Mouse (Mus musculus) kidney, postnatal 0 days (tissue): ENCODE data around the gene Naa35. TPM values are rescaled to one million over a fixed set of nuclear protein-coding genes. Genes with fewer than 3 reads are reported as not detected.

ENCODE experiments used
- ATAC-seq: fragments of 200-750 bp; cut with Nextera tagmentation; replicated peaks from 2 replicates; pipeline ENCODE4 v1.8.0; 2017; ENCODE audit warnings: low read depth, moderate number of reproducible peaks, moderate TSS enrichment, moderate library complexity; ENCODE audit not compliant: low FRiP score
- DNase-seq: peaks from one replicate; pipeline ENCODE4 v3.0.0-alpha.2; 2016; ENCODE audit warnings: low spot score
- H3K27ac ChIP-seq: fragments of 300-500 bp; sonication (generic); 2 replicates; pipeline ENCODE4 v1.5.1; 2014; ENCODE audit warnings: mild to moderate bottlenecking
- H3K27me3 ChIP-seq: fragments of 300-500 bp; sonication (generic); 2 replicates; pipeline ENCODE4 v1.6.1; 2014; ENCODE audit warnings: low read length, mixed read lengths; ENCODE audit not compliant: insufficient read depth
- H3K36me3 ChIP-seq: fragments of 300-500 bp; sonication (generic); 2 replicates; pipeline ENCODE4 v1.6.1; 2014; ENCODE audit warnings: low read length, mixed read lengths; ENCODE audit not compliant: insufficient read depth
- H3K4me1 ChIP-seq: fragments of 300-500 bp; sonication (generic); replicated peaks from 2 replicates; pipeline ENCODE4 v1.6.1; 2014; ENCODE audit warnings: antibody characterized with exemption, low read length, mixed read lengths; ENCODE audit not compliant: insufficient read depth
- H3K4me2 ChIP-seq: fragments of 300-500 bp; sonication (generic); 2 replicates; pipeline ENCODE4 v1.6.1; 2014; ENCODE audit warnings: mild to moderate bottlenecking, low read length, moderate library complexity, mixed read lengths
- H3K4me3 ChIP-seq: fragments of 300-500 bp; sonication (generic); replicated peaks from 2 replicates; pipeline ENCODE4 v1.5.1; 2014; ENCODE audit warnings: low read depth, low read length
- H3K9ac ChIP-seq: fragments of 300-500 bp; sonication (generic); 2 replicates; pipeline ENCODE4 v1.6.1; 2014; ENCODE audit warnings: low read depth, low read length
- H3K9me3 ChIP-seq: fragments of 300-500 bp; sonication (generic); replicated peaks from 2 replicates; pipeline ENCODE4 v1.6.1; 2016; ENCODE audit warnings: low read length, inconsistent platforms, mixed read lengths
- CTCF ChIP-seq: IDR thresholded peaks from 2 replicates; pipeline ENCODE4 v1.5.1; 2016; ENCODE audit warnings: antibody characterized with exemption, low read depth, mild to moderate bottlenecking, moderate library complexity
- WGBS: fragments of 180-500 bp; shearing (Covaris S2); extraction: QIAGEN DNeasy Blood & Tissue Kit; methylation state at CpG from one replicate; pipeline ENCODE4 v1.1.7; 2014; 5-methylcytosine and 5-hydroxymethylcytosine counted together
- polyA plus RNA-seq: library from polyadenylated mRNA; unstranded; fragments of >200 nt; fragmentation: Nextera tagmentation; extraction: Ambion mirVana; gene quantifications from 2 replicates; pipeline ENCODE4 v1.2.1, GENCODE M21; 2015

Naa35 gene
- polyA plus RNA-seq, 1 experiment from 2014 or later = 91.9 TPM

GRCm38 (mm10) chr13:59604511-59604910 is 19.5 kb downstream of the Naa35 start:
- Histone ChIP-seq H3K4me3 (no peak overlapping the region), H3K36me3 (peaks cover 59% of the 10 kb centered on the region), H3K4me2 (no peak overlapping the region), H3K27ac (no peak overlapping the region), H3K9me3 (no peaks in the 10 kb centered on the region), H3K9ac (no peak overlapping the region), H3K27me3 (no peaks in the 10 kb centered on the region), H3K4me1 (no peaks in the 10 kb centered on the region)
- no peak for TF ChIP-seq CTCF
- DNase-seq (no peak), ATAC-seq (no peak)
- WGBS = 88% methylated on average over 1 of the region's 1 CpGs

- ATAC-seq (no peak), DNase-seq (no peak)
- TF ChIP-seq CTCF = no peak
- Histone ChIP-seq H3K9me3 (no peaks in the 10 kb centered on the region), H3K36me3 (peaks cover 56% of the 10 kb centered on the region), H3K4me3 (no peak overlapping the region), H3K4me1 (no peaks in the 10 kb centered on the region), H3K4me2 (no peak overlapping the region), H3K27ac (no peak overlapping the region), H3K9ac (no peak overlapping the region), H3K27me3 (no peaks in the 10 kb centered on the region)
- WGBS = 73% methylated on average over 10 of the region's 10 CpGs
Measured at GRCm38 (mm10) chr13:59605221-59605922, 20.3 kb downstream of the Naa35 start.

GRCm38 (mm10) chr13:59609885-59610284 is 24.8 kb downstream of the Naa35 start:
- H3K4me2 ChIP-seq = no peak overlapping the region
- no peaks in the 10 kb centered on the region for H3K9me3 ChIP-seq
- no peak overlapping the region for H3K27ac ChIP-seq
- TF ChIP-seq CTCF = no peak
- H3K4me1 ChIP-seq = no peaks in the 10 kb centered on the region
- H3K36me3 ChIP-seq = peaks cover 44% of the 10 kb centered on the region
- no peak overlapping the region for H3K9ac ChIP-seq
- no peak for ATAC-seq
- WGBS = 87% methylated on average over 4 of the region's 4 CpGs
- H3K27me3 ChIP-seq = no peaks in the 10 kb centered on the region
- H3K4me3 ChIP-seq = no peak overlapping the region
- DNase-seq = no peak

DNA sequence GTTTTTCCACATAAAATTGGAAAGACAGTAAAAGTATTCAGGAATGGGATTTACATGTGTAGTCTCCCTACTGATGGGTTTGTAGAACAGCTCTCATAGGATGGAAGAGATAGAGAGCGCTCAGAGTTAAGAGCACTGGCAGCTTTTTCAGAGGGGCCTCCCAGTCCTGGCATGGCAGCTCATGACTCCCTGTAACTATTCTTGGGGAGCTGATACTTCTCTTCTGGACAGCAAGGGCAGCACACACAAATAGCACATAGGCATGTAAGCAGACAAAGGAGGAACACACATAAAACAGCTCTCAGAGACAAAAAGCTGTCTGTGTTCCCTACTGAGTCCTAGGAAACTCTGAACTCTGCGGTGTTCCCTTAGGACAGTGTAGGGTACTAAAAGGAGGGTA is 25.4 kb downstream of the Naa35 start:
- no peaks in the 10 kb centered on the region for H3K27me3 ChIP-seq
- no peak overlapping the region for H3K9ac ChIP-seq
- H3K9me3 ChIP-seq = no peaks in the 10 kb centered on the region
- H3K4me1 ChIP-seq = no peaks in the 10 kb centered on the region
- 97% methylated on average over 2 of the region's 2 CpGs for WGBS
- DNase-seq (no peak), ATAC-seq (no peak)
- no peak for TF ChIP-seq CTCF
- no peak overlapping the region for H3K4me2 ChIP-seq
- no peak overlapping the region for H3K4me3 ChIP-seq
- peaks cover 42% of the 10 kb centered on the region for H3K36me3 ChIP-seq
- no peak overlapping the region for H3K27ac ChIP-seq

- Histone ChIP-seq H3K4me2 (no peak overlapping the region), H3K9ac (no peak overlapping the region), H3K27ac (no peak overlapping the region), H3K4me3 (no peak overlapping the region), H3K27me3 (no peaks in the 10 kb centered on the region), H3K4me1 (no peaks in the 10 kb centered on the region), H3K9me3 (no peaks in the 10 kb centered on the region), H3K36me3 (peaks cover 29% of the 10 kb centered on the region)
- TF ChIP-seq CTCF = no peak
- DNase-seq (no peak), ATAC-seq (no peak)
- 81% methylated on average over 4 of the region's 4 CpGs for WGBS
Measured at GRCm38 (mm10) chr13:59613868-59614267, 28.8 kb downstream of the Naa35 start.

DNA sequence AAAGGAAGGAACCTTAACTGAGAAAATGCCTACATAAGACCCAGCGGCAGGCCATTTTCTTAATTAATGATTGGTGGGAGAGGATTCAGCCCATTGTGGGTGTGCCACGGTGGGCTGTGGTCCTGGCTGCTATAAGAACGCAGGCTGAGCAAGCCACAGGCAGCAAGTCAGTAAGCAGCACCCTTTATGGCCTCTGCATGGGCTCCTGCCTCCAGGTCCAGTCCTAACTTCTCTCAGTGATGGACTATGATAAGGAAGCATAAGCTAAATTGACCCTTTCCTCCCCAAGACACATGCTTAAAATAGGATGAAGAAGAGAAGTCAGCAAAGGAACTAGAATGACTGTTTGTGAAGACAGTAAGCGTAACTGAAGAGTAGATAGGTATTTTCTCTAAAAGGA is 30.1 kb downstream of the Naa35 start:
- H3K4me3 ChIP-seq = no peak overlapping the region
- H3K27ac ChIP-seq = no peak overlapping the region
- no peaks in the 10 kb centered on the region for H3K9me3 ChIP-seq
- no peak overlapping the region for H3K4me2 ChIP-seq
- no peak overlapping the region for H3K9ac ChIP-seq
- TF ChIP-seq CTCF = no peak
- 90% methylated on average over 4 of the region's 4 CpGs for WGBS
- H3K27me3 ChIP-seq = no peaks in the 10 kb centered on the region
- no peak for ATAC-seq
- no peaks in the 10 kb centered on the region for H3K4me1 ChIP-seq
- H3K36me3 ChIP-seq = peaks cover 23% of the 10 kb centered on the region
- no peak for DNase-seq

DNA sequence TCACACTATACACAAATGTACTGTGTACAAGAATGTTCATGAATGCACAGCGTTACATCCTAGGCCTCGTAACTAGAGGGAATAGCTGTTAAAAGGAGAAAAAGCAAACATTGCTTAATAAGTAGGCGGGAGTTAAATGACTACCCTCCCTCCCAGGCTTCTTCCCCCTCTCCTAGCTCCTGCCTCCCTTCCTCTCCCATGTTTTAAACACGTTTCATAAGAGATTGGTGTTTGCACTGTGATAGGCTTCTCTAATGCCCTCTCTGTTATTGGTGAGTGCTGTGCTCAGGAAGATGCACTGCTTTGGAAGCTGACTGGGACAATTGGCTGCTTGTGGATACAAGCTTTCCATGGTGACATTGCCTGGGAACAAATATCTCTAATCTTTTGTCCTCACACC is 30.5 kb downstream of the Naa35 start:
- no peak overlapping the region for H3K4me2 ChIP-seq
- no peaks in the 10 kb centered on the region for H3K27me3 ChIP-seq
- H3K9ac ChIP-seq = no peak overlapping the region
- ATAC-seq (no peak), DNase-seq (no peak)
- H3K36me3 ChIP-seq = peaks cover 23% of the 10 kb centered on the region
- no peak overlapping the region for H3K4me3 ChIP-seq
- H3K9me3 ChIP-seq = no peaks in the 10 kb centered on the region
- 78% methylated on average over 4 of the region's 4 CpGs for WGBS
- H3K4me1 ChIP-seq = no peaks in the 10 kb centered on the region
- no peak for TF ChIP-seq CTCF
- no peak overlapping the region for H3K27ac ChIP-seq
